Mouse (Mus musculus) left cerebral cortex, adult 11 months (tissue): ENCODE results near the gene Slc17a2.

ENCODE experiments used
- DNase-seq: peaks from one replicate; pipeline ENCODE4 v3.0.0; 2022; ENCODE audit warnings: low spot score

Slc17a2 gene

GRCm38 (mm10) chr13:23792520-23792919 lies 14.3 kb upstream of the Slc17a2 start:
- DNase-seq, result peak; percentile 19

- no peak for DNase-seq
Observed at GRCm38 (mm10) chr13:23799405-23799804, 7.4 kb upstream of the Slc17a2 start.

GRCm38 (mm10) chr13:23804532-23804931 lies 2.3 kb upstream of the Slc17a2 start:
- DNase-seq, result no peak

GRCm38 (mm10) chr13:23816148-23816547 lies 9.4 kb downstream of the Slc17a2 start:
- DNase-seq, result no peak

- DNase-seq, result no peak
Observed at GRCm38 (mm10) chr13:23820179-23820940, 13.6 kb downstream of the Slc17a2 start.

GRCm38 (mm10) chr13:23822213-23822612 lies 15.4 kb downstream of the Slc17a2 start:
- DNase-seq, result no peak

- no peak for DNase-seq
Observed at GRCm38 (mm10) chr13:23826606-23827005, 19.8 kb downstream of the Slc17a2 start.

- peak; percentile 25 for DNase-seq
Observed at GRCm38 (mm10) chr13:23833053-23833452, 26.3 kb downstream of the Slc17a2 start.

GRCm38 (mm10) chr13:23834836-23835235 lies 28.0 kb downstream of the Slc17a2 start:
- no peak for DNase-seq

- no peak for DNase-seq
Observed at GRCm38 (mm10) chr13:23836630-23837029, 29.8 kb downstream of the Slc17a2 start.

- no peak for DNase-seq
Observed at GRCm38 (mm10) chr13:23839308-23839707, 32.5 kb downstream of the Slc17a2 start, which contains the start of gene Slc17a3. Gene Slc17a3 (plus strand): TSS chr13:23839434.

- DNase-seq, result no peak
Observed at GRCm38 (mm10) chr13:23845851-23846250, 39.1 kb downstream of the Slc17a2 start.

GRCm38 (mm10) chr13:23849299-23849698 lies 42.5 kb downstream of the Slc17a2 start:
- no peak for DNase-seq

GRCm38 (mm10) chr13:23856401-23856800 lies 49.6 kb downstream of the Slc17a2 start:
- no peak for DNase-seq

GRCm38 (mm10) chr13:23861815-23862214 lies 55.0 kb downstream of the Slc17a2 start:
- no peak for DNase-seq

- DNase-seq, result no peak
Observed at GRCm38 (mm10) chr13:23864711-23865110, 57.9 kb downstream of the Slc17a2 start.

- no peak for DNase-seq
Observed at GRCm38 (mm10) chr13:23866086-23866710, 59.4 kb downstream of the Slc17a2 start.

- DNase-seq, result no peak
Observed at GRCm38 (mm10) chr13:23867000-23867399, 60.2 kb downstream of the Slc17a2 start.

- no peak for DNase-seq
Observed at GRCm38 (mm10) chr13:23867405-23867804, 60.6 kb downstream of the Slc17a2 start, which contains the start of gene Slc17a1. Gene Slc17a1 (plus strand): TSS chr13:23867750.

- DNase-seq, result no peak
Observed at GRCm38 (mm10) chr13:23868790-23869533, 62.2 kb downstream of the Slc17a2 start.

- no peak for DNase-seq
Observed at GRCm38 (mm10) chr13:23869996-23870395, 63.2 kb downstream of the Slc17a2 start.

GRCm38 (mm10) chr13:23873141-23873540 lies 66.3 kb downstream of the Slc17a2 start:
- DNase-seq, result no peak
